Comparison of ENCODE assay signal across 12 mouse cellular contexts in the genomic region with DNA sequence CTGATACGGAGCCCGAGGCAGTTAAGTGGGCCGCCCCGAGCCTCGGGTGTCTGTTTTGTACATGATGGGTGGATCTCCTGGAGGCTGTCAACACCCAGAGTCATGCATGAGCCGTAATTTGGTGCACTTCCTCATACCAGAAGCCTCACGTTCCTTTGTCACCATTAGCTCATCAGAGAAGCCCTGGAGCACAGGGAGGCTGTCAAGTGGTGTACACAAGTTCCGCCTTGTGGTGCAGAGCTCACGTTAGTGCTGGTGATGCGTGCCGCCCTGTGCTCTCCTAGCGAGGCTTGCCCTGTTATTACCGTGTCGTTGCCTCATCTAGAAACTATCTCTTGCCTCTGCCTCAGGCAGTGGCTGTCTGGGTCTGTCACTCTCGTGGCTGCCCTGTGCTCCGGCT. TPM values are rescaled to one million over a fixed set of nuclear protein-coding genes. Genes with fewer than 3 reads are reported as not detected.
DNase-seq lines count a peak whose midpoint lies in the region; ATAC-seq and TF ChIP-seq lines count a peak whose summit lies in the region.
"Had no signal": no experiment of that assay in that cellular context is flagged by ENCODE, and none has a peak within 500 bp of the region (broad histone marks: within the 10 kb centered on the region; RNA-seq: fewer than 3 reads in every experiment).

No protein-coding gene starts in this region.

- no peak overlapping the region for H3K4me2 ChIP-seq in forebrain, postnatal 0 days (ENCODE audit: low read depth)
- H3K4me2 ChIP-seq in forebrain, embryonic 15.5 days (replicated peaks), result no peak overlapping the region
- no peak overlapping the region for H3K4me2 ChIP-seq in neural tube, embryonic 11.5 days (ENCODE audit: low read depth)
- no peak overlapping the region for H3K4me2 ChIP-seq in intestine, postnatal 0 days (replicated peaks; ENCODE audit: low read depth)

- no peak for DNase-seq in forebrain, postnatal 0 days
- peak; percentile 39 for DNase-seq in neural tube, embryonic 11.5 days (ENCODE audit: low spot score)
- DNase-seq in neural tube, embryonic 10.5 days (ENCODE audit: extremely low spot score, low spot score), result no peak
- DNase-seq in cerebellum, adult 11 months, result no peak
- no peak for DNase-seq in cerebellum, postnatal 14 days
- DNase-seq in frontal cortex, postnatal 25 days (ENCODE audit: low spot score in 2 of 2), result no peak
- DNase-seq: adrenal gland, postnatal 25 days; B cell, adult 2 months; lung, postnatal 14 days had no signal

- ATAC-seq in forebrain, postnatal 0 days, result peak; percentile 64
- ATAC-seq in forebrain, embryonic 15.5 days (replicated peaks), result no peak
- peak; percentile 42 for ATAC-seq in neural tube, embryonic 11.5 days (ENCODE audit: insufficient read depth, low FRiP score, low TSS enrichment)
- peak; percentile 42 for ATAC-seq in intestine, postnatal 0 days
- ATAC-seq: inflammation-experienced regulatory T-cells, adult 6 months had no signal

- H3K4me1 ChIP-seq in forebrain, postnatal 0 days (ENCODE audit: insufficient read depth), result no peaks in the 10 kb centered on the region
- H3K4me1 ChIP-seq in forebrain, embryonic 15.5 days, result no peaks in the 10 kb centered on the region
- peaks cover 6% of the 10 kb centered on the region; the same call in 1 of the 2 replicates for H3K4me1 ChIP-seq in neural tube, embryonic 11.5 days (ENCODE audit: control insufficient read depth, insufficient read depth, low read length)
- no peaks in the 10 kb centered on the region for H3K4me1 ChIP-seq in intestine, postnatal 0 days (replicated peaks; ENCODE audit: control insufficient read depth, insufficient read depth, low read length)

- H3K36me3 ChIP-seq in forebrain, postnatal 0 days (ENCODE audit: insufficient read depth), result peaks cover 23% of the 10 kb centered on the region
- peaks cover 5% of the 10 kb centered on the region; the same call in 1 of the 2 replicates for H3K36me3 ChIP-seq in forebrain, embryonic 15.5 days
- H3K36me3 ChIP-seq in neural tube, embryonic 11.5 days (ENCODE audit: control insufficient read depth, insufficient read depth, low read length), result peaks cover 4% of the 10 kb centered on the region; the same call in 1 of the 2 replicates
- peaks cover 53% of the 10 kb centered on the region for H3K36me3 ChIP-seq in intestine, postnatal 0 days (ENCODE audit: control insufficient read depth, insufficient read depth)

- WGBS in forebrain, postnatal 0 days, result 86% methylated on average over 16 of the region's 16 CpGs
- 83% methylated on average over 16 of the region's 16 CpGs for WGBS in forebrain, embryonic 15.5 days
- 68% methylated on average over 16 of the region's 16 CpGs for WGBS in neural tube, embryonic 11.5 days
- 68% methylated on average over 16 of the region's 16 CpGs for WGBS in intestine, postnatal 0 days

- no peak overlapping the region for H3K27ac ChIP-seq in forebrain, postnatal 0 days (ENCODE audit: low read depth, low read length)
- H3K27ac ChIP-seq in forebrain, embryonic 15.5 days (replicated peaks), result no peak overlapping the region
- H3K27ac ChIP-seq in neural tube, embryonic 11.5 days (ENCODE audit: low read depth, low read length), result 0 out of 2 replicates have a peak overlapping the region, but pooled peaks have one; percentile 3
- no peak overlapping the region for H3K27ac ChIP-seq in intestine, postnatal 0 days (ENCODE audit: low read depth, low read length)

- no peaks in the 10 kb centered on the region for H3K9me3 ChIP-seq in forebrain, postnatal 0 days (ENCODE audit: low read length)
- H3K9me3 ChIP-seq in forebrain, embryonic 15.5 days, result no peaks in the 10 kb centered on the region
- H3K9me3 ChIP-seq in neural tube, embryonic 11.5 days (ENCODE audit: control insufficient read depth, low read length), result no peaks in the 10 kb centered on the region
- H3K9me3 ChIP-seq in intestine, postnatal 0 days (ENCODE audit: control insufficient read depth), result no peaks in the 10 kb centered on the region

- TF ChIP-seq CTCF in forebrain, postnatal 0 days (IDR thresholded peaks at IDR 0.05; ENCODE audit: low read depth), result no peak
- no peak for TF ChIP-seq CTCF in intestine, postnatal 0 days (IDR thresholded peaks at IDR 0.05; ENCODE audit: low read depth)

- H3K27me3 ChIP-seq in forebrain, postnatal 0 days (ENCODE audit: insufficient read depth, low read length), result no peaks in the 10 kb centered on the region
- no peaks in the 10 kb centered on the region for H3K27me3 ChIP-seq in forebrain, embryonic 15.5 days
- H3K27me3 ChIP-seq in neural tube, embryonic 11.5 days (ENCODE audit: control insufficient read depth, insufficient read depth, low read length), result no peaks in the 10 kb centered on the region
- H3K27me3 ChIP-seq in intestine, postnatal 0 days (replicated peaks; ENCODE audit: control insufficient read depth, insufficient read depth, low read length), result no peaks in the 10 kb centered on the region

- no peak overlapping the region for H3K9ac ChIP-seq in forebrain, postnatal 0 days
- no peak overlapping the region for H3K9ac ChIP-seq in forebrain, embryonic 15.5 days (replicated peaks)
- H3K9ac ChIP-seq in neural tube, embryonic 11.5 days (ENCODE audit: low read length), result no peak overlapping the region
- no peak overlapping the region for H3K9ac ChIP-seq in intestine, postnatal 0 days (ENCODE audit: low read depth, low read length)

- no peak overlapping the region for H3K4me3 ChIP-seq in forebrain, postnatal 0 days (ENCODE audit: low read depth, low read length)
- no peak overlapping the region for H3K4me3 ChIP-seq in forebrain, embryonic 15.5 days
- no peak overlapping the region for H3K4me3 ChIP-seq in neural tube, embryonic 11.5 days (ENCODE audit: low read depth, low read length)
- no peak overlapping the region for H3K4me3 ChIP-seq in intestine, postnatal 0 days (ENCODE audit: low read depth, low read length)

RNA-seq across cellular contexts. Expression of gene Npepl1, which starts 6.8 kb away (rescaled TPM):
- 9.5 and 15.1 TPM in 2 replicates for total RNA-seq in forebrain, postnatal 0 days (2014; rRNA removed)
- 17.0 TPM in 2 replicates for polyA plus RNA-seq in forebrain, postnatal 0 days (2015; fragmentation: Nextera tagmentation; extraction: Ambion mirVana)
- 20.9 and 21.3 TPM in 2 replicates for polyA plus RNA-seq in forebrain, embryonic 15.5 days (2015; fragmentation: Nextera tagmentation; extraction: Ambion mirVana)
- 43.2 and 44.1 TPM in 2 replicates for polyA plus RNA-seq in neural tube, embryonic 11.5 days (2014; fragmentation: Nextera tagmentation; extraction: Ambion mirVana)
- polyA plus RNA-seq in intestine, postnatal 0 days (2015; fragmentation: Nextera tagmentation; extraction: Ambion mirVana), result 24.8 and 25.8 TPM in 2 replicates

RNA-seq across cellular contexts. Expression of gene Stx16, which starts 40.8 kb away (rescaled TPM):
- total RNA-seq in forebrain, postnatal 0 days (2014; rRNA removed), result 34.5 and 37.4 TPM in 2 replicates
- polyA plus RNA-seq in forebrain, postnatal 0 days (2015; fragmentation: Nextera tagmentation; extraction: Ambion mirVana), result 6.1 and 11.0 TPM in 2 replicates
- polyA plus RNA-seq in forebrain, embryonic 15.5 days (2015; fragmentation: Nextera tagmentation; extraction: Ambion mirVana), result 17.1 and 17.4 TPM in 2 replicates
- 8.4 and 9.8 TPM in 2 replicates for polyA plus RNA-seq in neural tube, embryonic 11.5 days (2014; fragmentation: Nextera tagmentation; extraction: Ambion mirVana)
- 4.2 and 5.7 TPM in 2 replicates for polyA plus RNA-seq in intestine, postnatal 0 days (2015; fragmentation: Nextera tagmentation; extraction: Ambion mirVana)
